Mouse (Mus musculus) MEL (cell line): ENCODE measurements around the gene Mapk8ip1. TPM values are rescaled to one million over a fixed set of nuclear protein-coding genes. Genes with fewer than 3 reads are reported as not detected.

Experiments used
- DNase-seq: peaks from one replicate; pipeline ENCODE4 v3.0.0; 2011; ENCODE audit warnings: low read depth, low spot score
- H3K27ac ChIP-seq: 2 replicates; pipeline ENCODE4 v1.5.1; 2012; ENCODE audit warnings: low read depth, mild to moderate bottlenecking, control low read depth, low read length, moderate library complexity; ENCODE audit not compliant: control insufficient read depth
- H3K27me3 ChIP-seq, 2 experiments: fragments of 150-350 bp in 1 of 2; sonication (generic) in 1 of 2; 2 replicates each; pipeline ENCODE4 v1.6.1; 2012; ENCODE audit warnings: low read length in 2 of 2, mild to moderate bottlenecking in 2 of 2, improper control_type of control experiment in 1 of 2, moderate library complexity in 1 of 2; ENCODE audit not compliant: insufficient read depth in 2 of 2, control insufficient read depth in 1 of 2
- H3K36me3 ChIP-seq, 2 experiments: 2 replicates each; pipeline ENCODE4 v1.6.1; 2012 to 2014; ENCODE audit warnings: low read length in 2 of 2, improper control_type of control experiment in 1 of 2, inconsistent platforms in 1 of 2, mild to moderate bottlenecking in 1 of 2; ENCODE audit not compliant: insufficient read depth in 2 of 2, control insufficient read depth in 1 of 2
- H3K4me1 ChIP-seq, 2 experiments: fragments of 150-350 bp in 1 of 2; sonication (generic) in 1 of 2; 2 replicates each; pipeline ENCODE4 v1.6.1; 2012; ENCODE audit warnings: low read length in 2 of 2, improper control_type of control experiment in 1 of 2, mild to moderate bottlenecking in 1 of 2; ENCODE audit not compliant: insufficient read depth in 2 of 2, control insufficient read depth in 1 of 2
- H3K4me3 ChIP-seq, 2 experiments: fragments of 150-350 bp in 1 of 2; sonication (generic) in 1 of 2; 2 replicates each; pipeline ENCODE4 v1.5.1; 2012; ENCODE audit warnings: low read depth in 2 of 2, low read length in 2 of 2, mild to moderate bottlenecking in 2 of 2, moderate library complexity in 2 of 2, control low read depth in 1 of 2, improper control_type of control experiment in 1 of 2; ENCODE audit not compliant: control insufficient read depth in 1 of 2, insufficient read depth in 1 of 2
- H3K79me2 ChIP-seq: 2 replicates; pipeline ENCODE4 v1.6.1; 2012; ENCODE audit warnings: mild to moderate bottlenecking, low read length, moderate library complexity; ENCODE audit not compliant: control insufficient read depth, poor library complexity, insufficient read depth
- H3K9ac ChIP-seq: 2 replicates; pipeline ENCODE4 v1.6.1; 2012; ENCODE audit warnings: low read depth, mild to moderate bottlenecking, control low read depth, low read length, moderate library complexity; ENCODE audit not compliant: control insufficient read depth, poor library complexity, severe bottlenecking
- H3K9me3 ChIP-seq: fragments of 150-350 bp; sonication (generic); replicated peaks from 2 replicates; pipeline ENCODE4 v1.6.1; 2012; ENCODE audit warnings: mild to moderate bottlenecking, low read length, improper control_type of control experiment, moderate library complexity; ENCODE audit not compliant: insufficient read depth
- CHD1 ChIP-seq: IDR thresholded peaks from 2 replicates; pipeline ENCODE4 v1.6.1; 2012; ENCODE audit warnings: low read depth, mild to moderate bottlenecking, inconsistent platforms, low read length, improper control_type of control experiment
- CHD2 ChIP-seq: IDR thresholded peaks from 2 replicates; pipeline ENCODE4 v1.6.1; 2011; ENCODE audit warnings: low read length, improper control_type of control experiment
- E2F4 ChIP-seq: IDR thresholded peaks from 2 replicates; pipeline ENCODE4 v1.6.1; 2011; ENCODE audit warnings: low read depth, low read length, improper control_type of control experiment, borderline replicate concordance
- GABPA ChIP-seq: IDR thresholded peaks from 2 replicates; pipeline ENCODE4 v1.6.1; 2012; ENCODE audit warnings: low read depth, mild to moderate bottlenecking, inconsistent platforms, low read length, improper control_type of control experiment, moderate library complexity
- JUND ChIP-seq: IDR thresholded peaks from 2 replicates; pipeline ENCODE4 v1.6.1; 2011; ENCODE audit warnings: low read depth, mild to moderate bottlenecking, improper control_type of control experiment, low read length
- KAT2A ChIP-seq: conservative IDR thresholded peaks from 2 replicates; pipeline ENCODE4 v1.6.1; 2012; ENCODE audit warnings: low read depth, low read length, improper control_type of control experiment, inconsistent platforms
- MAZ ChIP-seq: IDR thresholded peaks from 2 replicates; pipeline ENCODE4 v1.6.1; 2012; ENCODE audit warnings: low read depth, mild to moderate bottlenecking, inconsistent platforms, low read length, improper control_type of control experiment
- MEF2A ChIP-seq: IDR thresholded peaks from 2 replicates; pipeline ENCODE4 v1.6.1; 2014; ENCODE audit warnings: low read depth, mild to moderate bottlenecking, inconsistent platforms, low read length, improper control_type of control experiment; ENCODE audit not compliant: poor library complexity, insufficient replicate concordance, severe bottlenecking; ENCODE audit errors: extremely low read depth
- MYC ChIP-seq: IDR thresholded peaks from 2 replicates; pipeline ENCODE4 v1.6.1; 2011; ENCODE audit warnings: low read depth, mild to moderate bottlenecking, low read length, improper control_type of control experiment, moderate library complexity
- NELFE ChIP-seq: IDR thresholded peaks from 2 replicates; pipeline ENCODE4 v1.6.1; 2011; ENCODE audit warnings: low read depth, low read length, improper control_type of control experiment
- SIN3A ChIP-seq: IDR thresholded peaks from 2 replicates; pipeline ENCODE4 v1.6.1; 2012; ENCODE audit warnings: low read length, improper control_type of control experiment, inconsistent platforms
- SMC3 ChIP-seq: IDR thresholded peaks from 2 replicates; pipeline ENCODE4 v1.6.1; 2011; ENCODE audit warnings: low read depth, low read length, improper control_type of control experiment
- TBP ChIP-seq: IDR thresholded peaks from 2 replicates; pipeline ENCODE4 v1.8.0; 2011; ENCODE audit warnings: low read depth, low read length, improper control_type of control experiment
- TCF12 ChIP-seq: IDR thresholded peaks from 2 replicates; pipeline ENCODE4 v1.6.1; 2014; ENCODE audit warnings: low read depth, mild to moderate bottlenecking, inconsistent platforms, low read length, improper control_type of control experiment, moderate library complexity
- USF1 ChIP-seq: IDR thresholded peaks from 2 replicates; pipeline ENCODE4 v1.6.1; 2014; ENCODE audit warnings: low read depth, mild to moderate bottlenecking, inconsistent platforms, low read length, improper control_type of control experiment, moderate library complexity
- ZKSCAN1 ChIP-seq: IDR thresholded peaks from 2 replicates; pipeline ENCODE4 v1.6.1; 2012; ENCODE audit warnings: low read depth, mild to moderate bottlenecking, inconsistent platforms, low read length, improper control_type of control experiment, moderate library complexity
- ZNF384 ChIP-seq: IDR thresholded peaks from 2 replicates; pipeline ENCODE4 v1.6.1; 2012; ENCODE audit warnings: low read depth, mild to moderate bottlenecking, inconsistent platforms, low read length, improper control_type of control experiment
- polyA plus RNA-seq, 2 experiments: library from polyadenylated mRNA; stranded (reverse) in 1 of 2; unstranded in 1 of 2; fragments of >175 nt in 1 of 2; fragments of >200 nt in 1 of 2; gene quantifications; 2 replicates each; pipeline versions ENCODE4 v1.2.1 to v1.2.4; 2012; ENCODE audit warnings: low replicate concordance in 2 of 2, low read depth in 1 of 2; ENCODE audit not compliant: insufficient read length in 2 of 2, insufficient read depth in 1 of 2, missing spikeins in 1 of 2
- total RNA-seq: library from RNA; depleted of rRNA; stranded (reverse); fragments of 300-350 nt; gene quantifications from 2 replicates; pipeline ENCODE4 v1.2.3, GENCODE M21; 2012

Mapk8ip1 gene
- total and polyA plus RNA-seq, 3 experiments: 2.5 to 3.8 TPM; not detected in 1

- DNase-seq: no peak
- H3K27me3 ChIP-seq: no peaks in the 10 kb centered on the region
- H3K4me1 ChIP-seq: peaks cover 5% of the 10 kb centered on the region in 2 experiments; a peak in 3 of 4 replicates
- no peaks in the 10 kb centered on the region for H3K9me3 ChIP-seq
- no peak overlapping the region for H3K27ac ChIP-seq
- H3K36me3 ChIP-seq: peaks cover 5 to 23% of the 10 kb centered on the region in 2 experiments
- TF ChIP-seq MYC (no peak), NELFE (no peak), E2F4 (no peak), USF1 (no peak), KAT2A (no peak), ZKSCAN1 (no peak), SIN3A (no peak), MEF2A (no peak), MAZ (no peak)
- TF ChIP-seq, all 39 proteins: peak for 0
- Histone ChIP-seq H3K9ac (no peak overlapping the region), H3K4me3 (no peak overlapping the region), H3K79me2 (peaks cover 32% of the 10 kb centered on the region)
These were observed 24.3 kb upstream of the Mapk8ip1 start for GRCm38 (mm10) chr2:92425366-92425765.

GRCm38 (mm10) chr2:92424462-92425308 is 23.6 kb upstream of the Mapk8ip1 start:
- no peak for DNase-seq
- Histone ChIP-seq H3K9me3 (no peaks in the 10 kb centered on the region), H3K9ac (no peak overlapping the region), H3K4me1 (no peaks in the 10 kb centered on the region), H3K27ac (no peak overlapping the region), H3K79me2 (peaks cover 26% of the 10 kb centered on the region), H3K27me3 (no peaks in the 10 kb centered on the region), H3K36me3 (peaks cover 0 to 29% of the 10 kb centered on the region in 2 experiments; a peak in 2 of 4 replicates), H3K4me3 (no peak overlapping the region)
- TF ChIP-seq MYC (no peak), CHD1 (no peak), CHD2 (no peak), SMC3 (no peak), TBP (no peak), GABPA (no peak), ZKSCAN1 (no peak), NELFE (no peak), TCF12 (no peak), ZNF384 (no peak), JUND (no peak), MAZ (no peak)
